Mouse (Mus musculus) CD4-positive, CD25-positive, alpha-beta regulatory T cell, adult 4 months (primary cell): ENCODE results near the gene Hist1h3e. TPM values are rescaled to one million over a fixed set of nuclear protein-coding genes. Genes with fewer than 3 reads are reported as not detected.
"Not testable (repeated sequence)": the region's sequence is repeated elsewhere in the genome, so short reads cannot be mapped to it uniquely, and the experiment has no call there.

Source experiments
- ATAC-seq: one replicate; pipeline ENCODE4 v1.8.0; 2017
- polyA plus RNA-seq, 2 experiments: library from polyadenylated mRNA; unstranded; fragments of 100-300 nt; shearing (Covaris generic); gene quantifications; one replicate each; pipeline ENCODE4 v1.2.1; 2017

Gene Hist1h3e
- polyA plus RNA-seq, result 1 to 10 TPM; 2.2 to 4.1 TPM

DNA sequence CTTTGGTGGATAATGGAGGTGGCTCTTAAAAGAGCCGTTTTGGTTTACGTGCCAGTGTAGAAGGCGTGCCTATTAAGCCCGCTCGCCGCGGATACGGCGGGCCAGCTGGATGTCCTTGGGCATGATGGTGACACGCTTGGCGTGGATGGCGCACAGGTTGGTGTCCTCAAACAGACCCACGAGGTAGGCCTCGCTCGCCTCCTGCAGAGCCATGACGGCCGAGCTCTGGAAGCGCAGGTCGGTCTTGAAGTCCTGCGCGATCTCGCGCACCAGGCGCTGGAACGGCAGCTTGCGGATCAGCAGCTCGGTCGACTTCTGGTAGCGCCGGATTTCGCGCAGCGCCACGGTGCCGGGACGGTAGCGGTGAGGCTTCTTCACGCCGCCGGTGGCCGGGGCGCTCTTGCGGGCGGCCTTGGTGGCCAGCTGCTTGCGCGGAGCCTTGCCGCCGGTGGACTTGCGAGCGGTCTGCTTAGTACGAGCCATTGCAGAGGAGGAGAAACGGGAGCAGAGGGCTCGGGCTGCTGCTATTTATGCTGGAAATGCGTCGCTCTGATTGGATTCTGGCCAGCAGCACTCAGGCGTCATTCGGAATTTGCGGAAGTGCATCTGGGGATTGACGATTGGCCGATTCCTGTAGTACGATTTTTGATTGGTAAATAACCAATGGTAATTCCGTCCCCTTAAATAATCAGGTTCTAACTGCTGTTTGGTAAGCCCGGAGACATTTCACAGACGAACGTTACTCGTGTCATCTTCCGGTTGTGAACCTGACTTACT lies at the start of gene Hist1h3e:
Gene Hist1h3e (minus strand): TSS at position 487 of the 777 bp plus-strand sequence.
- peak; percentile 93 for ATAC-seq

DNA sequence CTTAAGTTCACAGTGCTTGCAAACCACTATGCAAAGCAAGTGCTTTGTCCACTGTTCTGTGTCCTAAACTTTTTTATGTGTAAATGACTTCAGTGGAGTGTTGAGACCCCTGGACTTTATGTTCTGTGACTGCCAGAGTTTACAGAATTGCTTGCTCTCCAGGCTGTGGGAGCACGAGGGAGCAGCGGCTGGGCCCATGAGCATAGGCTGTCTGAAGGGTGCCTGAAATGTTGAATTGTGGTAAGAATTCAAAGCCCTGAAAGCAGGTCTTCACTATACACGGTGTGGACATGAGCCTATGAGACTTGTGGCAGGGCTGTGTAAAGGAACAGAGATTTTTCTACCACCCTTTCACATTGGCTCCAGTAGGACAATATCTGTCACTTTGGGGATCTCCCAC lies 49.5 kb upstream of the Hist1h3e start:
- no peak for ATAC-seq

- ATAC-seq, result no peak
These were observed 48.2 kb upstream of the Hist1h3e start for GRCm38 (mm10) chr13:23610393-23610792.

DNA sequence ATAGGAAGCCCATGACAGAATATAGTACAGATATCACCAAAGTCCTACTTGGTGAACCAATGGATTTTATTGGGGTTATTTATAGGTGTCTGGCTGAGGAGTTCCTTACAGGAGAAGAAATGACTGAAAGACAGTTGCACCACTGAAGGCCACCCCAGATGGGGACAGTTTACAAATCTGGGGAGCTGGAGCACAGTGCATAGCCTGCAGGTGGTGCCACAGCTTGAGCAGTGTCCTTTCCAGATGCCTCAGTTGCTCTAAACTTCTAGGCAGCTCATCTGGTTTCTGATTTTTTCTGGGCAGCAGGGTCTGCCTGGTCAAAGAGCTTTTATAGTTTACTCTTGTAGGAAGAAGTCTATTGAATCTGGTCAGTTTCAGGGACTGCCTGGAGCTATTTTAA lies 47.7 kb upstream of the Hist1h3e start:
- ATAC-seq, result no peak

DNA sequence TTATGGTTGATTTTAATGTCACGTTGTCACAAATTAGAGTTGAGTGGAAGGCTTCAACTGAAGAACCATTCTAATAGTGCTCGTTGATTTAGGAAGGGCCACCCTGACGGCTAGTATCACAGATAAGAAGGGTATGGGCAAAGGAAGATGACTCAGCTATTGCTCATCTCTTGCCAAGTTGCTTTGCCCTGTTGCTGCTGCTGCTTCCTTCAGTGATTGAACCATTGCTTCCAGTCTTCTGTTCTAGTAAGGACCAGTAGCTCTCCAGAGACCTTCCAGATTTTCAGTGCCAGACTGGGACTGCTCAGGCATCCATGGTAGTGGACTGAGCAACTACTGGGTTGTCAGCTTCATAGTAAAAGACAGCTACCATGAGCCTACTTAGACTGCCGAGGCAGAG lies 47.0 kb upstream of the Hist1h3e start:
- ATAC-seq, result no peak

- ATAC-seq, result no peak
These were observed 42.9 kb upstream of the Hist1h3e start for GRCm38 (mm10) chr13:23605052-23605451.

DNA sequence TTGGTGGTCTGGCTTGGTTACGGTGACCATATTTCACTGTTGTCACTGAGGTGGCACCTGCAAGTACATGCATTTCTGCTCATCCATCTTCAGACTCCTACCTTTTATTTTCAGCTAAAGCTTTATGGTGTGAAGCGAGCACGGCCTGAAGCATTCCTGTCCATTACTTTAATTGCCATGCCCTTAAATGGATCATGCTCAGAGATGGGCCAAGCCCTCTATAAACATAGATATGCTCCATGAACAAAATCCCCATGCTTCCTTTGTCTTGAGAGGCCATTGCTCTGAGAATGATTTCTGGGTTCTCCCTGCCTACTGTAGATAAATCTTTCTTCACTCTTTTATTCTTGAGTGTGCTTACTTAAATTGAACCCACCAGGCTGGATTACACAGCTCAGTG lies 42.3 kb upstream of the Hist1h3e start:
- no peak for ATAC-seq

DNA sequence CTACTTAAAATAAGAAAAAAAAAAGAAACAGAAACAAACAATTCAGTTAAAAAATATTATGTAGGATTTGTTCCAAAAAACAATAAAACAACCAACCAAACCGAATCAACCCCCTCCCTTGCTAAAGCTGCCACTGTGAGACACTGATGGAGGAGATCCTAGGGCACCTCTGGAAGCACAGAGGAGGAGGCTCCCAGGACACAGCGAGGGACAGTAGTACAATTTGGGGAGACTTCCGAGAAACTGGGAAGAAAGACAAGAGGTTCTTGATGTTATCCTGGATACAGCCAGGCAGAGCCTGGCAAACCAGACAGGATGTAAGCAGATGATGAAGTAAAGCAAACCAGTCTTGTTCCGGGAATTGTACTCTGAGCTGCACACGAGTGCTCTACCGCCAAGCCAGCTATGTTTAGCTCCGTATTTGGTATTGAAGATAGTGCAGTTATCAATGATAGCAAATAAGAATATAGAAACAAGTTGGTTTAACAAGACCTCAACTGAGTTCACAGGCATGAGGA lies 41.1 kb upstream of the Hist1h3e start:
- ATAC-seq, result no peak

DNA sequence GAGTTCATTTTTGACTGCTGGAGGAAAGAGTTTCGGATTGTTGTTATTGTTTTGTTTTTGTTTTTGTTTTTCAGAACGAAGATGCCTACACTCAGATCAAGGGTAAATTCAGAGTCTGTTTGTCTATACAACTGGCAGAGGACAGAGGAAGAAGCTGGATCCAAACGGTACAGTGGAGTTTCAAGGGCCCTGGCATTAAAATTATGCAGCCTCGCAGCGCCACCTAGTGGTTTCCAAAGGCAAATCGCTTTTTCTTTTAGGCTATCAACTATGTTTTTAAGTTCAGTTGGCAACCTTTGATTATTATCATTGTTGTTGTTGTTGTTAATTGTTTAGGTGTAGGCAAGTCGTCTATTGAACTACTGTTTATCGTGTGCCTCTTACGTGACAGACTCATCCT lies 35.8 kb upstream of the Hist1h3e start:
- peak; percentile 84 for ATAC-seq

DNA sequence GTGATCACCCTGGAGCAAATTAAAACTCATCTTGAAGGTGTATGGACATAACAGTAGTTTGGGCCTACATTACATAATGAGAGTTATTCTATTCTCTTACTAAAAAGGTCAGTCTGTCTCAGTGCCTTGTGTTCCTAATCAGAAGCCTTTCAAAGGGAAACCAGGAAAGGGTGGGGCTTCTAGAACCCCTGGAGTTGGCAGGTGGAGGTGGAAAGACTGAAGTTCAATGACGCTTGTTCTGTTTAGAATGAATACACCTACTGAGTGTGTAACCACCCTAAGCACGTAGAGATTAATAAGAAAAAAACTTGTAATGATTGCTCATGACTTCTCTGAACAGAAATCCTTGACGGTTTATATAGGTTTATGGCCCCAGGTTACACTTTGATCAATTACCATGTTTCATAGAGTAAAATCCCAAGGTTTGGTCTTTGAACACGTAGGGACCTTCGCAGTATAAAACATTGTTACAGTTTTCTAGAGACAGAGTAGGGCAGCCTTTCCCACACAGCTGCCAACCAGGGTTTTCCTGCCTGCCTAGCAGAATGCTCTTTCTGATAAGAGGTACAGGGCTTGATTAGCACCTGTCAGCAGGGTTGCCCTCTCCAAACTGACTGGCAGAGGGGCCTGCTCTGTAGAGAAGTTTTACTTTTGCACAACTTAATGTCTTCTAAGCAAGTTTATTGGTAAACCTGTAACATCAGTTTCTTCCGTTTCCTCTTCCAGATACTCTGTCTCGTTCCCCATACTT lies 33.6 kb upstream of the Hist1h3e start:
- ATAC-seq, result no peak

DNA sequence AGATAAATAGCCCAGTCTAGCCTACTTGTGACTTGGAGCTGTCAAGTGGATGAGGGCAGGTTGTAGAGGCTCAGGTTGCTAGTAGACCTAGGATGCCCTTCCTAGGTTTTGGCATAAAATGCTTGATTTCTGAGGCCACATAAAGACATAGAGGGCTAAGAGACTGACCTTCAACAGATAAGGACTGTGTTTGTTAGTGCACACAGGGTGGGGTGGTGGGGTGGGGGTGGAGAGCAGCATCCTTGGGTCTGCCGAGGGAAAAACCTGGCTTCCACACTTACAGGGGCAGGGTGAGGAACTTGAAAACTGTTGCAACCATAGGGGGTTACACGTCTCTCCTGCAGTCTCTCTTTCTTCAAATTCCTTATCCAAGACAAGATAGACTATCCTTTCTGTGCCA lies 33.0 kb upstream of the Hist1h3e start:
- no peak for ATAC-seq

DNA sequence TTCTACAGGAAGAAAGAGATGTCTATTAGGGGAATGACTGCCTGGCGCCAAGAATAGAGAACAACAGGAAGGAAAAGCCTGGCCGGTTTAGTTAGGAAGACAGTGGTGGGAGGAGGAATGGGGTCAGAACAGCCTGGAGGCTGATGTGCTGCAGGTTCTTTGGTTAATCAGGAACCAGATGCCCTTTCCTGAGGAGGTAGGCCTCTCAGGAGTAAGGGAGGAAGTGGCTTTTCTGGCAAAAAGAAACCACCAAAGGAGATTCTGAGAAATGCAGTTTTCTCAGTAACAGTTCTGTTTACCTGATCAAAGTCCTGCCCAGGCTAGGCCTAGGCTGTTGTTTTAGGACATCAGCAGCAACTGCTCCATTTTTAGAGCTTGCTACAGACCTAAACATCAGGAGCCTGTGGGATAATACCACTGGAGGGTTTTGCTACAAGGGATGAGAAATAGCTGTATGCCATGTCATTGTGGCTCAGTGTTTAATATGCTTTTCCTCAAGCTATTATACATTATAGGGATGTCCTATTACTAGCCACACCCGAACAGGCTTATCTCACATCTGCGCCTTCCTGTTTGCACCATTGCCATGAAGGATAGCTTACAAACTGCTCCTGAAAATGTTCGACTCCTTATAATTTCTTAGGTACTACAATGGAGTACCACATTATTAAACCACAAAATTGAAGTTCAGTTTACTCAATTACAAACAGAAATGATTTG lies 31.0 kb upstream of the Hist1h3e start:
- peak; percentile 45 for ATAC-seq

- no peak for ATAC-seq
These were observed 30.4 kb upstream of the Hist1h3e start for GRCm38 (mm10) chr13:23592614-23593013.

- ATAC-seq, result not testable (repeated sequence)
These were observed 29.7 kb upstream of the Hist1h3e start for GRCm38 (mm10) chr13:23591886-23592285.

DNA sequence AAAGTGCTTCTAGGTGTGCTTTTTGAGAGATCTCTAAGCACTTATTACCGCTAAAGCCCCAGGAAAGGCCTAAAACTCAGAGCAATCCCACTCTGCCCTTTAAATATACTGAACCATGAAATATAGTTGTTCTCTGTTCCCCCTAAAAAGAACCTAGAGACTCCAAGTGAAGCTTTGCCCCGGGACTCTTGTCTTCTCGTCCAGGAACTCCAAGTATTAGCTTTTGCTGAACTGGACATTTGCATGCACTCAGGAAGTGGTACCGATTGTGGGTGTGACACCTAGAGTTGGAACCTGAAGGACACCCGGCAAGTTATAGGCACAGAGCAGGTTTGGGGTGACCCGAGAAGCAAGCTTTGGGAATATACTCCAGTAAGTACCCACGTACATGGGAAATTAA lies 29.0 kb upstream of the Hist1h3e start:
- ATAC-seq, result no peak

- ATAC-seq, result no peak
These were observed 24.7 kb upstream of the Hist1h3e start for GRCm38 (mm10) chr13:23586940-23587225.

GRCm38 (mm10) chr13:23586099-23586939 lies 24.1 kb upstream of the Hist1h3e start:
- ATAC-seq, result no peak

DNA sequence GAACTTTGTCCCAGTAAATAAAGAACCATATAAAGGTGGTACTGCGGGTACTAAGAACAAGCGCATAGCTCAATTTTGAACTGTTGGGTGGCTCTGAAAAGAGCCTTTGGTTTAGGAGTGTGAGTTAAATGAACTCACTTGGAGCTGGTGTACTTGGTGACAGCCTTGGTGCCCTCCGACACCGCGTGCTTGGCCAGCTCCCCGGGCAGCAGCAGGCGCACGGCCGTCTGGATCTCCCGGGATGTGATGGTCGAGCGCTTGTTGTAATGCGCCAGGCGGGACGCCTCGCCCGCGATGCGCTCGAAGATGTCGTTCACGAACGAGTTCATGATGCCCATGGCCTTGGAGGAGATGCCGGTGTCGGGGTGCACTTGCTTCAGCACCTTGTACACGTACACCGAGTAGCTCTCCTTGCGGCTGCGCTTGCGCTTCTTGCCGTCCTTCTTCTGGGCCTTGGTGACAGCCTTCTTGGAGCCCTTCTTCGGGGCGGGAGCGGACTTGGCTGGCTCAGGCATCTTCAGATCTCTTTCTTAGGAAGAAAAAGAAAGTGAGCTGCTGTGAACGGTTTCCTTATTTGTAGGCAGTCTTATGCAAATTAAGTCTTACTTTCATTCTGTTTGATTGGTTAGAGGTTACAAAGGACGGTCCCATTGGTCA lies 23.4 kb upstream of the Hist1h3e start:
- ATAC-seq, result peak; percentile 79

- peak; percentile 45 for ATAC-seq
These were observed 22.9 kb upstream of the Hist1h3e start for GRCm38 (mm10) chr13:23585029-23585441.

GRCm38 (mm10) chr13:23584331-23584730 lies 22.2 kb upstream of the Hist1h3e start:
- ATAC-seq, result no peak

DNA sequence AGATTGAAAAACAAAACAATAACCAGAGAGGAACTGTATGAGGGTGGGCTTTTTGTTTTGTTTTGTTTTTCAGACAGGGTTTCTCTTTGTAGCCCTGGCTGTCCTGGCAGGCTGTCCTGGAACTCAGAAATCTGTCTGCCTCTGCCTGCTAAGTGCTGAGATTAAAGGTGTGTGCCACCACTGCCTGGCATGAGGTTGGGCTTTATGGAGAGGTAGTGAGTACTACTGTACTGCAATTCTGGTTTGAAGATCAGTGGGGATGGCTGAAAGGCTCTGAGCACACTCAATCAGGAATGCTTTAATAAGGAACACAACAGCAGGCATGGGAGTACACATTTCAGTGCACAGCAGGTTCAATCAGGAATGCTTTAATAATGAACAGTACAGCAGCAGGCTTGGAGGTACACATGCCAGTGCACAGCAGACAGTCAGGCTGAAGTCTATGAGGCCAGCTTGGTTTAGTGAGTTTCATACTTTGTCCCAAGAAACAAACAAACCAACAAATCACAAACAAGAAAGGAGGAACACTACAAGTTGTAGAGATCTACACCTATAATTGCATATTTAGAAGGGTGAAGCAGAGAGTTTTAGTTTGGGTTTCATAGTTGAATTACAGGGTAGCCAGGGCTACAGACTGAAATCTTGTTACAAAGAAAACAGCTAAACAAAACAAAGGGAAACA lies 21.4 kb upstream of the Hist1h3e start:
- ATAC-seq, result no peak
